Mouse (Mus musculus): ENCODE results near the gene Zcchc7.

- TF ChIP-seq CTCF (IDR thresholded peaks at IDR 0.05; ENCODE audit: low read depth, low read length), result no peak
- TF ChIP-seq POLR2A (IDR thresholded peaks at IDR 0.05; ENCODE audit: insufficient read depth, low read length), result no peak
- no peak for TF ChIP-seq EP300 (IDR thresholded peaks at IDR 0.05; ENCODE audit: insufficient read depth, low read depth, low read length)
Observed at GRCm38 (mm10) chr4:44943480-44943879, 187.8 kb downstream of the Zcchc7 start.

Measured in ES-Bruce4 (cell line).